Mouse (Mus musculus): ENCODE results near the gene 2610528A11Rik. TPM values are rescaled to one million over a fixed set of nuclear protein-coding genes. Genes with fewer than 3 reads are reported as not detected.

Gene 2610528A11Rik
- polyA plus RNA-seq, 1 experiment, result 3.9 TPM

- no peaks in the 10 kb centered on the region for H3K36me3 ChIP-seq (ENCODE audit: control insufficient read depth, insufficient read depth, low read length)
- H3K27ac ChIP-seq (ENCODE audit: insufficient read depth, low read length), result no peak overlapping the region
- H3K4me3 ChIP-seq (ENCODE audit: extremely low read depth, insufficient read depth, insufficient read length), result no peak overlapping the region
- TF ChIP-seq CTCF (IDR thresholded peaks at IDR 0.05; ENCODE audit: extremely low read depth, insufficient read depth, insufficient read length, insufficient replicate concordance), result no peak
- no peak for TF ChIP-seq POLR2A (IDR thresholded peaks at IDR 0.05; ENCODE audit: low read depth, low read length)
- no peak for DNase-seq (ENCODE audit: low read depth in 1 of 2, low spot score in 2 of 2)
- no peaks in the 10 kb centered on the region for H3K27me3 ChIP-seq (ENCODE audit: control insufficient read depth, insufficient read depth, low read length)
- no peaks in the 10 kb centered on the region for H3K4me1 ChIP-seq (ENCODE audit: control insufficient read depth, insufficient read depth, insufficient read length)
- WGBS, result 36% methylated on average over 9 of the region's 9 CpGs
Observed at GRCm38 (mm10) chr14:37109975-37110374, 3.8 kb downstream of the 2610528A11Rik start.

GRCm38 (mm10) chr14:37109460-37109859 lies 4.4 kb downstream of the 2610528A11Rik start:
- no peak for DNase-seq (ENCODE audit: low read depth in 1 of 2, low spot score in 2 of 2)
- H3K27ac ChIP-seq (ENCODE audit: insufficient read depth, low read length), result no peak overlapping the region
- H3K36me3 ChIP-seq (ENCODE audit: control insufficient read depth, insufficient read depth, low read length), result no peaks in the 10 kb centered on the region
- TF ChIP-seq POLR2A (IDR thresholded peaks at IDR 0.05; ENCODE audit: low read depth, low read length), result no peak
- no peaks in the 10 kb centered on the region for H3K4me1 ChIP-seq (ENCODE audit: control insufficient read depth, insufficient read depth, insufficient read length)
- H3K27me3 ChIP-seq (ENCODE audit: control insufficient read depth, insufficient read depth, low read length), result no peaks in the 10 kb centered on the region
- H3K4me3 ChIP-seq (ENCODE audit: extremely low read depth, insufficient read depth, insufficient read length), result no peak overlapping the region
- WGBS, result 31% methylated on average over 8 of the region's 8 CpGs

- DNase-seq (ENCODE audit: low read depth in 1 of 2, low spot score in 2 of 2), result no peak
- no peaks in the 10 kb centered on the region for H3K27me3 ChIP-seq (ENCODE audit: control insufficient read depth, insufficient read depth, low read length)
- H3K4me1 ChIP-seq (ENCODE audit: control insufficient read depth, insufficient read depth, insufficient read length), result no peaks in the 10 kb centered on the region
- TF ChIP-seq POLR2A (IDR thresholded peaks at IDR 0.05; ENCODE audit: low read depth, low read length) (no peak), CTCF (IDR thresholded peaks at IDR 0.05; ENCODE audit: extremely low read depth, insufficient read depth, insufficient read length, insufficient replicate concordance) (no peak)
- no peaks in the 10 kb centered on the region for H3K36me3 ChIP-seq (ENCODE audit: control insufficient read depth, insufficient read depth, low read length)
- H3K27ac ChIP-seq (ENCODE audit: insufficient read depth, low read length), result no peak overlapping the region
- no peak overlapping the region for H3K4me3 ChIP-seq (ENCODE audit: extremely low read depth, insufficient read depth, insufficient read length)
- WGBS, result 50% methylated on average over 7 of the region's 7 CpGs
Observed at GRCm38 (mm10) chr14:37105846-37106245, 8.0 kb downstream of the 2610528A11Rik start.

GRCm38 (mm10) chr14:37104747-37105146 lies 9.1 kb downstream of the 2610528A11Rik start:
- H3K27me3 ChIP-seq (ENCODE audit: control insufficient read depth, insufficient read depth, low read length), result no peaks in the 10 kb centered on the region
- WGBS, result 80% methylated on average over 5 of the region's 5 CpGs
- DNase-seq (ENCODE audit: low read depth in 1 of 2, low spot score in 2 of 2), result no peak
- H3K36me3 ChIP-seq (ENCODE audit: control insufficient read depth, insufficient read depth, low read length), result no peaks in the 10 kb centered on the region
- no peaks in the 10 kb centered on the region for H3K4me1 ChIP-seq (ENCODE audit: control insufficient read depth, insufficient read depth, insufficient read length)
- TF ChIP-seq POLR2A (IDR thresholded peaks at IDR 0.05; ENCODE audit: low read depth, low read length) (no peak), CTCF (IDR thresholded peaks at IDR 0.05; ENCODE audit: extremely low read depth, insufficient read depth, insufficient read length, insufficient replicate concordance) (no peak)
- no peak overlapping the region for H3K27ac ChIP-seq (ENCODE audit: insufficient read depth, low read length)
- no peak overlapping the region for H3K4me3 ChIP-seq (ENCODE audit: extremely low read depth, insufficient read depth, insufficient read length)

- no peak overlapping the region for H3K27ac ChIP-seq (ENCODE audit: insufficient read depth, low read length)
- no peaks in the 10 kb centered on the region for H3K36me3 ChIP-seq (ENCODE audit: control insufficient read depth, insufficient read depth, low read length)
- no peak overlapping the region for H3K4me3 ChIP-seq (ENCODE audit: extremely low read depth, insufficient read depth, insufficient read length)
- TF ChIP-seq CTCF (IDR thresholded peaks at IDR 0.05; ENCODE audit: extremely low read depth, insufficient read depth, insufficient read length, insufficient replicate concordance) (no peak), POLR2A (IDR thresholded peaks at IDR 0.05; ENCODE audit: low read depth, low read length) (no peak)
- 23% methylated on average over 3 of the region's 3 CpGs for WGBS
- no peak for DNase-seq (ENCODE audit: low read depth in 1 of 2, low spot score in 2 of 2)
- no peaks in the 10 kb centered on the region for H3K27me3 ChIP-seq (ENCODE audit: control insufficient read depth, insufficient read depth, low read length)
- H3K4me1 ChIP-seq (ENCODE audit: control insufficient read depth, insufficient read depth, insufficient read length), result no peaks in the 10 kb centered on the region
Observed at GRCm38 (mm10) chr14:37102484-37102883, 11.3 kb downstream of the 2610528A11Rik start.

GRCm38 (mm10) chr14:37101531-37101930 lies 12.3 kb downstream of the 2610528A11Rik start:
- WGBS, result 85% methylated on average over 5 of the region's 5 CpGs
- Histone ChIP-seq H3K36me3 (ENCODE audit: control insufficient read depth, insufficient read depth, low read length) (no peaks in the 10 kb centered on the region), H3K4me1 (ENCODE audit: control insufficient read depth, insufficient read depth, insufficient read length) (no peaks in the 10 kb centered on the region), H3K4me3 (ENCODE audit: extremely low read depth, insufficient read depth, insufficient read length) (no peak overlapping the region), H3K27me3 (ENCODE audit: control insufficient read depth, insufficient read depth, low read length) (0 out of 2 replicates have a peak, but pooled peaks cover 1% of the 10 kb centered on the region), H3K27ac (ENCODE audit: insufficient read depth, low read length) (no peak overlapping the region)
- no peak for TF ChIP-seq CTCF (IDR thresholded peaks at IDR 0.05; ENCODE audit: extremely low read depth, insufficient read depth, insufficient read length, insufficient replicate concordance)
- no peak for TF ChIP-seq POLR2A (IDR thresholded peaks at IDR 0.05; ENCODE audit: low read depth, low read length)
- no peak for DNase-seq (ENCODE audit: low read depth in 1 of 2, low spot score in 2 of 2)

- no peaks in the 10 kb centered on the region for H3K36me3 ChIP-seq (ENCODE audit: control insufficient read depth, insufficient read depth, low read length)
- no peak for DNase-seq (ENCODE audit: low read depth in 1 of 2, low spot score in 2 of 2)
- TF ChIP-seq POLR2A (IDR thresholded peaks at IDR 0.05; ENCODE audit: low read depth, low read length) (no peak), CTCF (IDR thresholded peaks at IDR 0.05; ENCODE audit: extremely low read depth, insufficient read depth, insufficient read length, insufficient replicate concordance) (no peak)
- H3K27me3 ChIP-seq (ENCODE audit: control insufficient read depth, insufficient read depth, low read length), result 0 out of 2 replicates have a peak, but pooled peaks cover 1% of the 10 kb centered on the region
- no peak within 1 kb of the TSS for H3K27ac ChIP-seq (ENCODE audit: insufficient read depth, low read length)
- 6% methylated on average over 30 of the region's 30 CpGs for WGBS
- no peaks in the 10 kb centered on the region for H3K4me1 ChIP-seq (ENCODE audit: control insufficient read depth, insufficient read depth, insufficient read length)
- no peak within 1 kb of the TSS for H3K4me3 ChIP-seq (ENCODE audit: extremely low read depth, insufficient read depth, insufficient read length)
Observed at GRCm38 (mm10) chr14:37097956-37098530, 15.8 kb downstream of the 2610528A11Rik start, which contains the start of gene Cdhr1. Gene Cdhr1, minus strand, starts transcription at chr14:37098347.
